Mouse (Mus musculus) brown adipose tissue, adult 24 weeks (tissue): ENCODE measurements around the gene Lcn4. TPM values are rescaled to one million over a fixed set of nuclear protein-coding genes. Genes with fewer than 3 reads are reported as not detected.

Source experiments
- H3K27ac ChIP-seq: fragments of 200-500 bp; replicated peaks from 2 replicates; pipeline ENCODE4 v1.5.1; 2012; ENCODE audit warnings: low read depth, mild to moderate bottlenecking, low read length
- H3K4me1 ChIP-seq: fragments of 200-500 bp; 2 replicates; pipeline ENCODE4 v1.6.1; 2012; ENCODE audit warnings: low read length, mixed read lengths; ENCODE audit not compliant: control insufficient read depth, insufficient read depth, insufficient read length
- H3K4me3 ChIP-seq: fragments of 200-500 bp; 2 replicates; pipeline ENCODE4 v1.5.1; 2012; ENCODE audit warnings: low read depth, mild to moderate bottlenecking, low read length, moderate library complexity; ENCODE audit not compliant: insufficient read depth
- polyA plus RNA-seq: library from polyadenylated mRNA; stranded (reverse); fragments of >200 nt; gene quantifications from 2 replicates; pipeline ENCODE4 v1.2.4, GENCODE M21; 2012; ENCODE audit not compliant: missing spikeins, insufficient read depth, insufficient read length

The Lcn4 gene
- polyA plus RNA-seq, 1 experiment = not detected

- H3K27ac ChIP-seq = peak overlapping the region; percentile 92
- peak overlapping the region; percentile 95 for H3K4me3 ChIP-seq
- peaks cover 10% of the 10 kb centered on the region for H3K4me1 ChIP-seq
These were observed 32.0 kb downstream of the Lcn4 start for GRCm38 (mm10) chr2:26639083-26639482.

DNA sequence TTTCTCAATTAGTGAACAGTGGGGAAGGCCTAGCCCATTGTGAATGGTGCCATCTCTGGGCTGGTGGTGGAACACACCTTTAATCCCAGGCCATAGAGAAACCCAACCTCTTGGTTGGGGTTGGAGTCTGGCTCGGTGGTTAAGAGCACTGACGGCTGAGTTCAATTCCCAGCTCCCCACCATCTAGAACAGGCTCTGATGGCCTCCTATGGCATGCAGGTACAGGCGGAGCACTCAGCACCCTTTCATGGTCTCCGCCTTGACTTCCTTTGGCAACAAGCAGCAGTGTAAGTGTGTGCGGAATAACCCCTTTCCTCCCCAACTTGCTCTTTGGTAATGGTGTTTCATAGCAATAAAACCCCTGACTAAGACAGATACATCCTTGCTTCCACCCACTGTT lies 32.5 kb downstream of the Lcn4 start:
- peaks cover 10% of the 10 kb centered on the region for H3K4me1 ChIP-seq
- H3K4me3 ChIP-seq = peak overlapping the region; percentile 95
- H3K27ac ChIP-seq = peak overlapping the region; percentile 92

DNA sequence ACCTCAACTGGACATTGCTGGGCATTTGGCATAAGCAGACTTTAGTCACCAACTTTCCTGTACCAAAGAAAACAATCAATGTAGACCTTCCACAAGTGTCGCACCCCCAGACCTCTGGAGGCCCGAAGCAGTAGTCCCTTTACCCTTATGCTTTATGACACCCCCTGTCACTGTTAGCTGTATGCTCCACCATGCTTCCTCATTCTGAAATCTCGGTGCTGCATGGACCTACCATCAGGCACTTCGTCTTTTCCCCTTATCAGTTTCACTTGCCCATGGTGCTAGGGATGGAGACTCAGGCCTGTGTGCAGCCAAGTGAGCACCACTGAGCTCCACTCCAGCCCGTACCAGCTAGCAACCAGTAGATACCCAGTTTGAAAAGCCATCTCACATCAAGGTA lies 33.0 kb downstream of the Lcn4 start:
- peak overlapping the region; percentile 95 for H3K4me3 ChIP-seq
- H3K27ac ChIP-seq = peak overlapping the region; percentile 20; the same call in 1 of the 2 replicates
- peaks cover 10% of the 10 kb centered on the region for H3K4me1 ChIP-seq

- Histone ChIP-seq H3K4me3 (no peak overlapping the region), H3K4me1 (peaks cover 10% of the 10 kb centered on the region), H3K27ac (peak overlapping the region; percentile 23; the same call in 1 of the 2 replicates)
These were observed 33.7 kb downstream of the Lcn4 start for GRCm38 (mm10) chr2:26637316-26637932.

GRCm38 (mm10) chr2:26636325-26636635 lies 34.8 kb downstream of the Lcn4 start:
- H3K4me1 ChIP-seq = peaks cover 10% of the 10 kb centered on the region
- no peak overlapping the region for H3K4me3 ChIP-seq
- H3K27ac ChIP-seq = no peak overlapping the region

DNA sequence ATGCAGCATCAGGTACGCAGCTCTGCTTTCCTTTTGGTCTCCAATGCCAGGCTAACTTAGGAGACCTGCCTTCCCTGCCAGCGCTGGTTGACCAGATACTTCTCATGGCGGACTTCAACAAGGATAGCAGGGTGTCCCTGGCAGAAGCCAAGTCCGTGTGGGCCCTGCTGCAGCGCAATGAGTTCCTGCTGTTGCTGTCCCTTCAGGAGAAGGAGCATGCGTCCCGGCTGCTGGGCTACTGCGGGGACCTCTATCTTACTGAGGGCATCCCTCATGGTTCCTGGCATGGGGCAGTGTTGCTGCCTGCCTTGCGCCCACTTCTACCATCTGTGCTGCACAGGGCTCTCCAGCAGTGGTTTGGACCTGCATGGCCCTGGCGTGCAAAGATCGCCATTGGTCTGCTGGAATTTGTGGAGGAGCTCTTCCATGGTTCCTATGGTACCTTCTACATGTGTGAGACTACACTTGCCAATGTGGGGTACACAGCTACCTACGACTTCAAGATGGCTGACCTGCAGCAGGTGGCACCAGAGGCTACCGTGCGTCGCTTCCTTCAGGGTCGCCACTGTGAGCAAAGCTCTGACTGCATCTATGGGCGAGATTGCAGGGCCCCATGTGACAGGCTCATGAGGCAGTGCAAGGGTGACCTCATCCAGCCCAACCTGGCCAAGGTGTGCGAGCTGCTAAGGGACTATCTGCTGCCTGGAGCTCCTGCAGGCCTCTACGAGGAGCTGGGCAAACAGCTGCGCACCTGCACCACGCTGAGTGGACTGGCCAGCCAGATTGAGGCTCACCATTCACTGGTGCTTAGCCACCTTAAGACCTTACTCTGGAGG lies 35.4 kb downstream of the Lcn4 start:
- H3K4me3 ChIP-seq = no peak overlapping the region
- peaks cover 10% of the 10 kb centered on the region for H3K4me1 ChIP-seq
- 0 out of 2 replicates have a peak overlapping the region, but pooled peaks have one; percentile 3 for H3K27ac ChIP-seq

GRCm38 (mm10) chr2:26634629-26635488 lies 36.2 kb downstream of the Lcn4 start:
- H3K4me3 ChIP-seq = no peak overlapping the region

GRCm38 (mm10) chr2:26633953-26634530 lies 37.0 kb downstream of the Lcn4 start:
- Histone ChIP-seq H3K4me3 (no peak overlapping the region), H3K4me1 (peaks cover 10% of the 10 kb centered on the region), H3K27ac (0 out of 2 replicates have a peak overlapping the region, but pooled peaks have one; percentile 5)

More at GRCm38 (mm10) chr2:26634629-26635488, 36.2 kb downstream of the Lcn4 start:
- Histone ChIP-seq H3K27ac (0 out of 2 replicates have a peak overlapping the region, but pooled peaks have one; percentile 3), H3K4me1 (peaks cover 10% of the 10 kb centered on the region)

- H3K4me1 ChIP-seq = peaks cover 5% of the 10 kb centered on the region
- no peak overlapping the region for H3K4me3 ChIP-seq
- no peak overlapping the region for H3K27ac ChIP-seq
These were observed 38.3 kb downstream of the Lcn4 start for GRCm38 (mm10) chr2:26632541-26633395.

GRCm38 (mm10) chr2:26628792-26629437 lies 42.2 kb downstream of the Lcn4 start:
- H3K4me3 ChIP-seq = peak overlapping the region; percentile 51
- H3K4me1 ChIP-seq = no peaks in the 10 kb centered on the region
- H3K27ac ChIP-seq = peak overlapping the region; percentile 30

- H3K27ac ChIP-seq = peak within 1 kb of the TSS; percentile 30
- H3K4me1 ChIP-seq = no peaks in the 10 kb centered on the region
- peak within 1 kb of the TSS; percentile 51 for H3K4me3 ChIP-seq
These were observed 43.0 kb downstream of the Lcn4 start, which contains the start of gene Fam69b for GRCm38 (mm10) chr2:26627921-26628739. Fam69b (plus strand) TSS chr2:26628457.

DNA sequence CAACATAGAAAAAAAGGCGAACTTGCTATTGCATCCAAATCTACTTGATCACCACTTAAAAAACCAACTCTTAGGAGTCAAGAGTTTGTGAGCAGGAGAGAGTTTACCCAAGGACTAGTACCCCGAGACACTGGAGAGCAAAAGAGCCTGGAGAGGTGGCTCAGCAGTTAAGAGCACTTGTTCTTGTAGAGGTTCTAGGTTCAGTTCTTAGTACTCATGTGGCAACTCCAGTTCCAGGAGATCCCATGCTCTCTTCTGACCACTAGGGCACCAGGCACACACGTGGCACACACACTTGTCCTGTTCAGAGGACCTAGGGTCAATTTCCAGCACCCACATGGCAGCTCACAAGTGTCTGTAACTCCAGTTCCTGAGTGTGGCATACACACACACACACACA lies 45.0 kb downstream of the Lcn4 start:
- Histone ChIP-seq H3K4me3 (no peak overlapping the region), H3K27ac (no peak overlapping the region), H3K4me1 (no peaks in the 10 kb centered on the region)

DNA sequence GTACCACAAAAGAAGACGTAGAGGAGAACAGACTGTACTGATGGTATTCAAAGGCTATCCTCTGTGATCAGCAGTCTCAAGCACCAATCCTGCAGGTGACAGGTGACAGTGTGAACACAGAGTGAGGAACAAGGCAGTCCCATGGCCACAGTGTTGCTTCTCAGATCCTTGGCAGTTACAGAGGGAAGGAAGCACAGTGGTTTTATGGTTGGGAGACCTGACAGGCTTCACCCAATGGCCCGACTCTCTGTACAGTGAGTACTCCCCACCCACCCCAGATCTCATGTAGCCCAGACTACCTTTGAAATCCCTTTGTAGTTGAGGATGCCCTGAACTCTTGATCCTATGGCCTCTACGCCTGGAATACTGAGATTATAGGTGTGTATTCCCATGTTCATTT lies 45.7 kb downstream of the Lcn4 start:
- no peak overlapping the region for H3K27ac ChIP-seq
- H3K4me3 ChIP-seq = no peak overlapping the region
- no peaks in the 10 kb centered on the region for H3K4me1 ChIP-seq
